Mouse (Mus musculus) MN1 (cell line): ENCODE measurements around the gene Sipa1l2.
"Not testable (repeated sequence)": the region's sequence is repeated elsewhere in the genome, so short reads cannot be mapped to it uniquely, and the experiment has no call there.

ENCODE experiments used
- DNase-seq: peaks from one replicate; pipeline ENCODE4 v3.0.0-alpha.2; 2016; ENCODE audit warnings: low spot score

The Sipa1l2 gene

GRCm38 (mm10) chr8:125397981-125398380 is 171.6 kb downstream of the Sipa1l2 start:
- no peak for DNase-seq

- not testable (repeated sequence) for DNase-seq
Measured at GRCm38 (mm10) chr8:125395682-125396081, 173.9 kb downstream of the Sipa1l2 start.

- no peak for DNase-seq
Measured at GRCm38 (mm10) chr8:125395032-125395431, 174.6 kb downstream of the Sipa1l2 start.

GRCm38 (mm10) chr8:125391685-125392084 is 177.9 kb downstream of the Sipa1l2 start:
- DNase-seq = no peak

- DNase-seq = no peak
Measured at GRCm38 (mm10) chr8:125391271-125391670, 178.3 kb downstream of the Sipa1l2 start.

GRCm38 (mm10) chr8:125390506-125390895 is 179.1 kb downstream of the Sipa1l2 start:
- DNase-seq = peak; percentile 85

GRCm38 (mm10) chr8:125389756-125390505 is 179.7 kb downstream of the Sipa1l2 start:
- DNase-seq = peak; percentile 91

GRCm38 (mm10) chr8:125389280-125389679 is 180.3 kb downstream of the Sipa1l2 start:
- peak; percentile 89 for DNase-seq

GRCm38 (mm10) chr8:125388404-125389180 is 181.0 kb downstream of the Sipa1l2 start:
- peak; percentile 53 for DNase-seq

- DNase-seq = peak; percentile 92
Measured at GRCm38 (mm10) chr8:125385519-125386150, 184.0 kb downstream of the Sipa1l2 start.

GRCm38 (mm10) chr8:125384551-125385183 is 184.9 kb downstream of the Sipa1l2 start:
- DNase-seq = no peak

GRCm38 (mm10) chr8:125381674-125382073 is 187.9 kb downstream of the Sipa1l2 start:
- no peak for DNase-seq

GRCm38 (mm10) chr8:125379939-125380338 is 189.7 kb downstream of the Sipa1l2 start:
- DNase-seq = no peak

GRCm38 (mm10) chr8:125379156-125379555 is 190.5 kb downstream of the Sipa1l2 start:
- DNase-seq = no peak

- no peak for DNase-seq
Measured at GRCm38 (mm10) chr8:125377704-125378103, 191.9 kb downstream of the Sipa1l2 start.

- DNase-seq = no peak
Measured at GRCm38 (mm10) chr8:125376448-125376845, 193.2 kb downstream of the Sipa1l2 start.

- peak; percentile 66 for DNase-seq
Measured at GRCm38 (mm10) chr8:125375659-125376447, 193.8 kb downstream of the Sipa1l2 start.

GRCm38 (mm10) chr8:125372596-125372995 is 197.0 kb downstream of the Sipa1l2 start:
- DNase-seq = no peak

- DNase-seq = peak; percentile 75
Measured at GRCm38 (mm10) chr8:125369491-125370236, 199.9 kb downstream of the Sipa1l2 start.

GRCm38 (mm10) chr8:125368341-125369035 is 201.1 kb downstream of the Sipa1l2 start:
- no peak for DNase-seq
